In genomic region chr9:91364127-91364970, GRCm38 (mm10) we compare ENCODE assay signal across 9 mouse cellular contexts. TPM values are rescaled to one million over a fixed set of nuclear protein-coding genes. Genes with fewer than 3 reads are reported as not detected.
DNase-seq lines count a peak whose midpoint lies in the region; ATAC-seq and TF ChIP-seq lines count a peak whose summit lies in the region.
"Had no signal": no experiment of that assay in that cellular context is flagged by ENCODE, and none has a peak within 500 bp of the region (broad histone marks: within the 10 kb centered on the region; RNA-seq: fewer than 3 reads in every experiment).

No protein-coding gene starts in this region.

- DNase-seq in heart, adult 11 months = no peak
- DNase-seq in liver, embryonic 13.5 days = no peak
- no peak for DNase-seq in c-Kit-positive CD71-positive TER-119-positive erythroid progenitor cells, embryonic 14.5 days (ENCODE audit: low spot score)
- DNase-seq in right cerebral cortex, postnatal 10 days (ENCODE audit: low spot score in 2 of 2) = no peak

- peak overlapping the region; percentile 32 for H3K4me3 ChIP-seq in heart, embryonic 11.5 days (ENCODE audit: low read depth, low read length)
- peak overlapping the region; percentile 16 for H3K4me3 ChIP-seq in bone marrow, adult 2 months (replicated peaks; ENCODE audit: control insufficient read depth, low read depth, low read length)
- peak overlapping the region; percentile 79 for H3K4me3 ChIP-seq in forebrain, embryonic 12.5 days (replicated peaks)
- H3K4me3 ChIP-seq in liver, embryonic 13.5 days (replicated peaks) = peak overlapping the region; percentile 28
- peak overlapping the region; percentile 46 for H3K4me3 ChIP-seq in small intestine, adult 2 months (ENCODE audit: low read depth, low read length)

- H3K27me3 ChIP-seq in heart, embryonic 11.5 days (ENCODE audit: control insufficient read depth, insufficient read depth, low read length) = peaks cover 79% of the 10 kb centered on the region
- H3K27me3 ChIP-seq in forebrain, embryonic 12.5 days = peaks cover 51% of the 10 kb centered on the region
- H3K27me3 ChIP-seq in liver, embryonic 13.5 days = peaks cover 97% of the 10 kb centered on the region
- peaks cover 76% of the 10 kb centered on the region for H3K27me3 ChIP-seq in small intestine, adult 2 months (ENCODE audit: control insufficient read depth, insufficient read depth, low read length)
- H3K27me3 ChIP-seq: CH12.LX had no signal

- H3K9me3 ChIP-seq in heart, embryonic 11.5 days (replicated peaks; ENCODE audit: control insufficient read depth, low read length) = no peaks in the 10 kb centered on the region
- H3K9me3 ChIP-seq in forebrain, embryonic 12.5 days = no peaks in the 10 kb centered on the region
- no peaks in the 10 kb centered on the region for H3K9me3 ChIP-seq in liver, embryonic 13.5 days (replicated peaks)

- WGBS in heart, embryonic 11.5 days (ENCODE audit: insufficient replicate concordance) = under 1% methylated on average over 77 of the region's 77 CpGs
- WGBS in bone marrow, adult 2 months = 3% methylated on average over 77 of the region's 77 CpGs
- under 1% methylated on average over 77 of the region's 77 CpGs for WGBS in forebrain, embryonic 12.5 days
- WGBS in liver, embryonic 13.5 days (ENCODE audit: insufficient replicate concordance) = 1% methylated on average over 74 of the region's 77 CpGs
- WGBS in small intestine, adult 2 months = 2% methylated on average over 77 of the region's 77 CpGs

- peak overlapping the region; percentile 55 for H3K4me2 ChIP-seq in heart, embryonic 11.5 days
- peak overlapping the region; percentile 58 for H3K4me2 ChIP-seq in forebrain, embryonic 12.5 days
- peak overlapping the region; percentile 32 for H3K4me2 ChIP-seq in liver, embryonic 13.5 days

- TF ChIP-seq POLR2A in bone marrow, adult 2 months (IDR thresholded peaks at IDR 0.05; ENCODE audit: borderline replicate concordance, control insufficient read depth, low read depth, low read length) = no peak
- TF ChIP-seq POLR2A in small intestine, adult 2 months (IDR thresholded peaks at IDR 0.05; ENCODE audit: low read depth, low read length) = no peak

- no peak overlapping the region for H3K27ac ChIP-seq in heart, embryonic 11.5 days (ENCODE audit: low read depth, low read length)
- no peak overlapping the region for H3K27ac ChIP-seq in bone marrow, adult 2 months (ENCODE audit: control insufficient read depth, insufficient read depth, low read depth, low read length, poor library complexity)
- H3K27ac ChIP-seq in forebrain, embryonic 12.5 days = peak overlapping the region; percentile 97
- no peak overlapping the region for H3K27ac ChIP-seq in liver, embryonic 13.5 days
- H3K27ac ChIP-seq in small intestine, adult 2 months (ENCODE audit: insufficient read depth, low read depth, low read length) = no peak overlapping the region

- H3K9ac ChIP-seq in heart, embryonic 11.5 days (ENCODE audit: low read depth, low read length) = no peak overlapping the region
- H3K9ac ChIP-seq in forebrain, embryonic 12.5 days = peak overlapping the region; percentile 94
- no peak overlapping the region for H3K9ac ChIP-seq in liver, embryonic 13.5 days

- no peak for TF ChIP-seq CTCF in bone marrow, adult 2 months (IDR thresholded peaks at IDR 0.05; ENCODE audit: control insufficient read depth, insufficient read depth, low read length)
- TF ChIP-seq CTCF in small intestine, adult 2 months (IDR thresholded peaks at IDR 0.05; ENCODE audit: extremely low read depth, insufficient read length, insufficient replicate concordance, low read depth, low read length) = no peak

- H3K4me1 ChIP-seq in heart, embryonic 11.5 days (ENCODE audit: control insufficient read depth, insufficient read depth, low read length) = peaks cover 3% of the 10 kb centered on the region; the same call in 1 of the 2 replicates
- H3K4me1 ChIP-seq in bone marrow, adult 2 months (ENCODE audit: control insufficient read depth, insufficient read depth, low read length) = no peaks in the 10 kb centered on the region
- peaks cover 13% of the 10 kb centered on the region for H3K4me1 ChIP-seq in forebrain, embryonic 12.5 days
- H3K4me1 ChIP-seq in liver, embryonic 13.5 days (replicated peaks) = peaks cover 13% of the 10 kb centered on the region; the same call in 1 of the 2 replicates
- peaks cover 14% of the 10 kb centered on the region; the same call in 1 of the 2 replicates for H3K4me1 ChIP-seq in small intestine, adult 2 months (ENCODE audit: control insufficient read depth, insufficient read depth, insufficient read length, low read length)

- ATAC-seq in heart, embryonic 11.5 days (replicated peaks; ENCODE audit: insufficient number of reproducible peaks, low FRiP score, low TSS enrichment) = peak; percentile 39; the same call in 1 of the 2 replicates
- ATAC-seq in forebrain, embryonic 12.5 days (ENCODE audit: low FRiP score) = no peak; the same call in 1 of the 2 replicates
- no peak for ATAC-seq in liver, embryonic 13.5 days (ENCODE audit: low read depth)

- no peaks in the 10 kb centered on the region for H3K36me3 ChIP-seq in heart, embryonic 11.5 days (ENCODE audit: control insufficient read depth, insufficient read depth, low read length)
- peaks cover 15% of the 10 kb centered on the region for H3K36me3 ChIP-seq in forebrain, embryonic 12.5 days (replicated peaks)
- H3K36me3 ChIP-seq in liver, embryonic 13.5 days = no peaks in the 10 kb centered on the region
- no peaks in the 10 kb centered on the region for H3K36me3 ChIP-seq in small intestine, adult 2 months (ENCODE audit: control insufficient read depth, insufficient read depth, low read length)

RNA-seq across cellular contexts. Expression of gene Zic1, which starts 1.3 kb away (rescaled TPM):
- polyA plus RNA-seq in heart, embryonic 11.5 days (2014; fragmentation: Nextera tagmentation; extraction: Ambion mirVana) = 0.07 TPM in 1 of 2 replicates, not detected in the other
- polyA plus RNA-seq in bone marrow, adult 2 months (2011; ENCODE audit: insufficient read depth, insufficient read length, low replicate concordance, missing spikeins) = not detected in 2 replicates
- 13.9 and 14.4 TPM in 2 replicates for polyA plus RNA-seq in forebrain, embryonic 12.5 days (2016; fragmentation: Nextera tagmentation; extraction: Ambion mirVana)
- polyA plus RNA-seq in liver, embryonic 13.5 days (2015; fragmentation: Nextera tagmentation; extraction: Ambion mirVana) = 0.05 and 0.10 TPM in 2 replicates
- not detected in 2 replicates for polyA plus RNA-seq in small intestine, adult 2 months (2012; rRNA removed)

RNA-seq across cellular contexts. Expression of gene Zic4, which starts 2.1 kb away (rescaled TPM):
- polyA plus RNA-seq in heart, embryonic 11.5 days (2014; fragmentation: Nextera tagmentation; extraction: Ambion mirVana) = 0.23 TPM in 1 of 2 replicates, not detected in the other
- not detected in 2 replicates for polyA plus RNA-seq in bone marrow, adult 2 months (2011; ENCODE audit: insufficient read depth, insufficient read length, low replicate concordance, missing spikeins)
- polyA plus RNA-seq in forebrain, embryonic 12.5 days (2016; fragmentation: Nextera tagmentation; extraction: Ambion mirVana) = 56.4 and 60.5 TPM in 2 replicates
- polyA plus RNA-seq in liver, embryonic 13.5 days (2015; fragmentation: Nextera tagmentation; extraction: Ambion mirVana) = not detected in 2 replicates
- polyA plus RNA-seq in small intestine, adult 2 months (2012; rRNA removed) = not detected in 2 replicates

Comparison
In these comparisons a context has a peak if more than half of its experiments do, and no peak if none do; other contexts are left out.
1. H3K4me3 ChIP-seq: peak in every context shown above with its lines; median percentile 79 in forebrain, embryonic 12.5 days; 46 in small intestine, adult 2 months; 32 in heart, embryonic 11.5 days; 28 in liver, embryonic 13.5 days; 16 in bone marrow, adult 2 months.
2. RNA of gene Zic1, which starts 1.3 kb away (polyA plus RNA-seq): 13.9 to 14.4 TPM in forebrain, embryonic 12.5 days; not detected in bone marrow, adult 2 months, 0.07 TPM in heart, embryonic 11.5 days, 0.05 to 0.10 TPM in liver, embryonic 13.5 days and not detected in small intestine, adult 2 months; every median in the first group is over 10 times any median in the second.
3. RNA of gene Zic4, which starts 2.1 kb away (polyA plus RNA-seq): 56.4 to 60.5 TPM in forebrain, embryonic 12.5 days; not detected in liver, embryonic 13.5 days, not detected in bone marrow, adult 2 months, 0.23 TPM in heart, embryonic 11.5 days and not detected in small intestine, adult 2 months; every median in the first group is over 10 times any median in the second.
4. Peak in every context shown above with its lines, with median percentiles within 50 percentile points of each other: H3K4me2 ChIP-seq.